Mouse (Mus musculus) MEL (cell line): ENCODE measurements around the gene Erc2. TPM values are rescaled to one million over a fixed set of nuclear protein-coding genes. Genes with fewer than 3 reads are reported as not detected.

Source experiments
- DNase-seq: peaks from one replicate; pipeline ENCODE4 v3.0.0; 2011; ENCODE audit warnings: low read depth, low spot score
- H3K27ac ChIP-seq: 2 replicates; pipeline ENCODE4 v1.5.1; 2012; ENCODE audit warnings: low read depth, mild to moderate bottlenecking, control low read depth, low read length, moderate library complexity; ENCODE audit not compliant: control insufficient read depth
- H3K27me3 ChIP-seq, 2 experiments: fragments of 150-350 bp in 1 of 2; sonication (generic) in 1 of 2; 2 replicates each; pipeline ENCODE4 v1.6.1; 2012; ENCODE audit warnings: low read length in 2 of 2, mild to moderate bottlenecking in 2 of 2, improper control_type of control experiment in 1 of 2, moderate library complexity in 1 of 2; ENCODE audit not compliant: insufficient read depth in 2 of 2, control insufficient read depth in 1 of 2
- H3K36me3 ChIP-seq, 2 experiments: 2 replicates each; pipeline ENCODE4 v1.6.1; 2012 to 2014; ENCODE audit warnings: low read length in 2 of 2, improper control_type of control experiment in 1 of 2, inconsistent platforms in 1 of 2, mild to moderate bottlenecking in 1 of 2; ENCODE audit not compliant: insufficient read depth in 2 of 2, control insufficient read depth in 1 of 2
- H3K4me1 ChIP-seq, 2 experiments: fragments of 150-350 bp in 1 of 2; sonication (generic) in 1 of 2; 2 replicates each; pipeline ENCODE4 v1.6.1; 2012; ENCODE audit warnings: low read length in 2 of 2, improper control_type of control experiment in 1 of 2, mild to moderate bottlenecking in 1 of 2; ENCODE audit not compliant: insufficient read depth in 2 of 2, control insufficient read depth in 1 of 2
- H3K4me3 ChIP-seq, 2 experiments: fragments of 150-350 bp in 1 of 2; sonication (generic) in 1 of 2; 2 replicates each; pipeline ENCODE4 v1.5.1; 2012; ENCODE audit warnings: low read depth in 2 of 2, low read length in 2 of 2, mild to moderate bottlenecking in 2 of 2, moderate library complexity in 2 of 2, control low read depth in 1 of 2, improper control_type of control experiment in 1 of 2; ENCODE audit not compliant: control insufficient read depth in 1 of 2, insufficient read depth in 1 of 2
- H3K79me2 ChIP-seq: 2 replicates; pipeline ENCODE4 v1.6.1; 2012; ENCODE audit warnings: mild to moderate bottlenecking, low read length, moderate library complexity; ENCODE audit not compliant: control insufficient read depth, poor library complexity, insufficient read depth
- H3K9ac ChIP-seq: 2 replicates; pipeline ENCODE4 v1.6.1; 2012; ENCODE audit warnings: low read depth, mild to moderate bottlenecking, control low read depth, low read length, moderate library complexity; ENCODE audit not compliant: control insufficient read depth, poor library complexity, severe bottlenecking
- H3K9me3 ChIP-seq: fragments of 150-350 bp; sonication (generic); replicated peaks from 2 replicates; pipeline ENCODE4 v1.6.1; 2012; ENCODE audit warnings: mild to moderate bottlenecking, low read length, improper control_type of control experiment, moderate library complexity; ENCODE audit not compliant: insufficient read depth
- CHD1 ChIP-seq: IDR thresholded peaks from 2 replicates; pipeline ENCODE4 v1.6.1; 2012; ENCODE audit warnings: low read depth, mild to moderate bottlenecking, inconsistent platforms, low read length, improper control_type of control experiment
- CHD2 ChIP-seq: IDR thresholded peaks from 2 replicates; pipeline ENCODE4 v1.6.1; 2011; ENCODE audit warnings: low read length, improper control_type of control experiment
- E2F4 ChIP-seq: IDR thresholded peaks from 2 replicates; pipeline ENCODE4 v1.6.1; 2011; ENCODE audit warnings: low read depth, low read length, improper control_type of control experiment, borderline replicate concordance
- EP300 ChIP-seq, 2 experiments: IDR thresholded peaks; 2 replicates each; pipeline ENCODE4 v1.6.1; 2011; ENCODE audit warnings: improper control_type of control experiment in 2 of 2, low read length in 2 of 2, low read depth in 1 of 2, mild to moderate bottlenecking in 1 of 2
- HCFC1 ChIP-seq: IDR thresholded peaks from 2 replicates; pipeline ENCODE4 v1.6.1; 2012; ENCODE audit warnings: low read depth, mild to moderate bottlenecking, inconsistent platforms, low read length, improper control_type of control experiment, moderate library complexity
- JUND ChIP-seq: IDR thresholded peaks from 2 replicates; pipeline ENCODE4 v1.6.1; 2011; ENCODE audit warnings: low read depth, mild to moderate bottlenecking, improper control_type of control experiment, low read length
- MEF2A ChIP-seq: IDR thresholded peaks from 2 replicates; pipeline ENCODE4 v1.6.1; 2014; ENCODE audit warnings: low read depth, mild to moderate bottlenecking, inconsistent platforms, low read length, improper control_type of control experiment; ENCODE audit not compliant: poor library complexity, insufficient replicate concordance, severe bottlenecking; ENCODE audit errors: extremely low read depth
- MXI1 ChIP-seq: IDR thresholded peaks from 2 replicates; pipeline ENCODE4 v1.6.1; 2011; ENCODE audit warnings: mild to moderate bottlenecking, low read depth, low read length, improper control_type of control experiment
- MYC ChIP-seq: IDR thresholded peaks from 2 replicates; pipeline ENCODE4 v1.6.1; 2011; ENCODE audit warnings: low read depth, mild to moderate bottlenecking, low read length, improper control_type of control experiment, moderate library complexity
- NELFE ChIP-seq: IDR thresholded peaks from 2 replicates; pipeline ENCODE4 v1.6.1; 2011; ENCODE audit warnings: low read depth, low read length, improper control_type of control experiment
- NRF1 ChIP-seq: IDR thresholded peaks from 2 replicates; pipeline ENCODE4 v1.6.1; 2014; ENCODE audit warnings: low read depth, mild to moderate bottlenecking, inconsistent platforms, low read length, improper control_type of control experiment, moderate library complexity; ENCODE audit not compliant: poor library complexity, insufficient read depth, severe bottlenecking
- RCOR1 ChIP-seq: IDR thresholded peaks from 2 replicates; pipeline ENCODE4 v1.6.1; 2012; ENCODE audit warnings: low read depth, mild to moderate bottlenecking, inconsistent platforms, low read length, improper control_type of control experiment
- SIN3A ChIP-seq: IDR thresholded peaks from 2 replicates; pipeline ENCODE4 v1.6.1; 2012; ENCODE audit warnings: low read length, improper control_type of control experiment, inconsistent platforms
- TAL1 ChIP-seq: IDR thresholded peaks from 2 replicates; pipeline ENCODE4 v1.6.1; 2012; ENCODE audit warnings: mild to moderate bottlenecking, inconsistent platforms, low read length, moderate library complexity, mixed read lengths
- TBP ChIP-seq: IDR thresholded peaks from 2 replicates; pipeline ENCODE4 v1.8.0; 2011; ENCODE audit warnings: low read depth, low read length, improper control_type of control experiment
- ZC3H11A ChIP-seq: IDR thresholded peaks from 2 replicates; pipeline ENCODE4 v1.6.1; 2012; ENCODE audit warnings: low read depth, mild to moderate bottlenecking, inconsistent platforms, low read length, improper control_type of control experiment
- polyA plus RNA-seq, 2 experiments: library from polyadenylated mRNA; stranded (reverse) in 1 of 2; unstranded in 1 of 2; fragments of >175 nt in 1 of 2; fragments of >200 nt in 1 of 2; gene quantifications; 2 replicates each; pipeline versions ENCODE4 v1.2.1 to v1.2.4; 2012; ENCODE audit warnings: low replicate concordance in 2 of 2, low read depth in 1 of 2; ENCODE audit not compliant: insufficient read length in 2 of 2, insufficient read depth in 1 of 2, missing spikeins in 1 of 2
- total RNA-seq: library from RNA; depleted of rRNA; stranded (reverse); fragments of 300-350 nt; gene quantifications from 2 replicates; pipeline ENCODE4 v1.2.3, GENCODE M21; 2012

The Erc2 gene
- total and polyA plus RNA-seq, 3 experiments = not detected

DNA sequence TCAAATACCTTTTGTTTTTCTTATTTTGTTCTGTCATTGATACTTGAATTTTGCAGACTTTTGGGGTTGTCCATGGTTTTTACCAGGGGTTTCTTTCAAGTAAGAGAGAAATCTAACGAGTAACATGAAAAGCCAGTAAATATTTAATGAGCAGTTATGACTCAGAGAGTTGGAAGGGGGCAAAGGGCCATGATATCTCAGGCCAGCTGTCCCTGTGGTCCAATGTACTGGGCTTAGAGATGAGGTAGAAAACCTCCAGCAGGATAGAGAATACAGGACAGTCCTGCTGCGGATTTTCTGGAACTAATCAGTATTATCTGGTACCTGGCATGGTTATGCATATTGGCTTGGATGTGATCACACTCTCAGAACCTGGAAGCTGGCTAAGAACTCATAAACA is 701.5 kb downstream of the Erc2 start:
- no peak overlapping the region for H3K4me3 ChIP-seq
- no peaks in the 10 kb centered on the region for H3K4me1 ChIP-seq

DNA sequence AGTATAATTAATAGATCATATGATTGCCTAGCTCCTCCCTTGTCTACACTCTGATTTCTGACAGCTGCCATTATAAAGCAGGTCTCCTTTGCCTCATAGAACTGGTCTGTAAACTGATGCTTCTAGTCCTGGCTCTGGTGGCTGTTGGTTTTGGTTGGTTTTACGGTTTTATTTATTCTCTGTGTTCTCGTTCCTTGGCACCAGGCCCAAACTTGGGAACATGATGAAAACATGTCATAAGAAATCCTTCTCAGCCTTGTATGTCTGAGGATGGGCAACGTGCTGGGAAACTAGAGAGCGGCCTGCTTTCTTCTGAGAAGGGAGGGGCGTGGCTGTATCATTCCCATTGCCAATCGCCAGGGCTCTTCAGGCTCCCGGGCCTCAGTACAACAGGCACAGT is 704.2 kb downstream of the Erc2 start:
- H3K79me2 ChIP-seq = no peaks in the 10 kb centered on the region
- H3K9me3 ChIP-seq = no peaks in the 10 kb centered on the region
- DNase-seq = no peak
- no peaks in the 10 kb centered on the region for H3K36me3 ChIP-seq
- TF ChIP-seq SIN3A = no peak
- no peak for TF ChIP-seq MEF2A
- no peak for TF ChIP-seq CHD2
- no peak for TF ChIP-seq NRF1
- no peak for TF ChIP-seq E2F4
- no peaks in the 10 kb centered on the region for H3K4me1 ChIP-seq
- no peak overlapping the region for H3K9ac ChIP-seq
- H3K4me3 ChIP-seq = no peak overlapping the region
- H3K27me3 ChIP-seq = no peaks in the 10 kb centered on the region
- H3K27ac ChIP-seq = no peak overlapping the region

More for the DNA sequence above, 701.5 kb downstream of the Erc2 start:
- Histone ChIP-seq H3K27ac (no peak overlapping the region), H3K36me3 (no peaks in the 10 kb centered on the region), H3K27me3 (no peaks in the 10 kb centered on the region), H3K9me3 (no peaks in the 10 kb centered on the region), H3K79me2 (no peaks in the 10 kb centered on the region), H3K9ac (no peak overlapping the region)
- no peak for DNase-seq
- TF ChIP-seq RCOR1 (no peak), CHD2 (no peak), E2F4 (no peak), TAL1 (no peak), TBP (no peak), JUND (no peak), CHD1 (no peak), ZC3H11A (no peak), MYC (no peak), MEF2A (no peak)
- TF ChIP-seq, all 39 proteins: peak for 0

DNA sequence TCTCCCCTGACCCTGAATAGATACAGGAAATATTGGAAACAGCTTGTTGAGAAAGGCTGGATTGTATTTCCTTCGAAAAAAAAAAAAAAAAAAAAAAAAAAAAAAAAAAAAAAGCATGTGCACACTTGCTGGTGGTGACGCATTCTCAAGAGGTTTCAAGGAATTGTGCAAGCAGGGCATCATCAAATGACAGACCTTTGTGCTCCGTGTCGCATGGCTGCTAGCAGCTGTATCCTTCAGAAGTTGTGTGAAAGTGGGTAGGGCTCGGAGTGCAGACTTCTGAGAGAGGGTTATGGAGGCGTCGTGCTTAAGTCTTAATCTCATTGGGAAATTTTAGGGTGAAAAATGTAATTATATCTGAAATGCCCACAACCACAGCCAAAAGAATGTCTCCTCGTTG is 706.3 kb downstream of the Erc2 start:
- Histone ChIP-seq H3K4me1 (no peaks in the 10 kb centered on the region), H3K9ac (no peak overlapping the region), H3K9me3 (no peaks in the 10 kb centered on the region), H3K27ac (no peak overlapping the region), H3K4me3 (no peak overlapping the region), H3K36me3 (no peaks in the 10 kb centered on the region), H3K79me2 (no peaks in the 10 kb centered on the region), H3K27me3 (no peaks in the 10 kb centered on the region)
- no peak for DNase-seq
- TF ChIP-seq MXI1 = no peak
- TF ChIP-seq NRF1 = no peak
- no peak for TF ChIP-seq JUND
- no peak for TF ChIP-seq ZC3H11A
- TF ChIP-seq NELFE = no peak
- no peak for TF ChIP-seq HCFC1
- no peak for TF ChIP-seq EP300 (IDR thresholded peaks at IDR 0.05; ENCODE audit: low read depth in 1 of 2, low read length in 2 of 2)
